Mouse (Mus musculus) left cerebral cortex, adult 2 months (tissue): ENCODE results near the gene Mri1. TPM values are rescaled to one million over a fixed set of nuclear protein-coding genes. Genes with fewer than 3 reads are reported as not detected.

ENCODE experiments used
- DNase-seq, 2 experiments: peaks; one replicate each; pipeline ENCODE4 v3.0.0; 2021 to 2022; ENCODE audit warnings: low spot score in 2 of 2, mixed read lengths in 1 of 2; ENCODE audit errors: extremely low spot score in 1 of 2
- H3K27ac ChIP-seq: fragments of 200-600 bp; 2 replicates; pipeline ENCODE4 v1.8.1; 2022
- H3K4me3 ChIP-seq: fragments of 200-600 bp; 2 replicates; pipeline ENCODE4 v1.8.1; 2022
- CTCF ChIP-seq: fragments of 200-600 bp; IDR thresholded peaks from 2 replicates; pipeline ENCODE4 v1.8.1; 2022; ENCODE audit warnings: antibody characterized with exemption, mild to moderate bottlenecking, moderate library complexity
- intact Hi-C: fragments of 180-260 bp; cut with DNase I; formaldehyde crosslinking; loops from one replicate; pipeline ENCODE4 v1.15.1; 2025
- total RNA-seq, 2 experiments: library from RNA; stranded (reverse); gene quantifications; 2 replicates each; pipeline ENCODE4 v1.2.3; 2021

Gene Mri1
- total RNA-seq, 2 experiments from 2014 or later, result 13.2 to 16.5 TPM

- intact Hi-C loops, result loop anchor here (5.0 kb wide), 1 partner anchor 85 kb away; the partner anchor contains the start of gene Nanos3
- no peak overlapping the region for H3K4me3 ChIP-seq
- DNase-seq, result no peak
- no peak overlapping the region for H3K27ac ChIP-seq
- no peak for TF ChIP-seq CTCF
Observed at GRCm38 (mm10) chr8:84272302-84272701, 15.2 kb upstream of the Mri1 start.

GRCm38 (mm10) chr8:84269950-84270773 is 13.0 kb upstream of the Mri1 start, which contains the start of gene Ccdc130:
TSS of gene Ccdc130 (minus strand) at chr8:84270380.
- peak within 1 kb of the TSS; percentile 82 for H3K4me3 ChIP-seq
- H3K27ac ChIP-seq, result peak within 1 kb of the TSS; percentile 89
- intact Hi-C loops, result loop anchor here (5.0 kb wide), 1 partner anchor 83 kb away; the partner anchor contains the start of gene Nanos3
- TF ChIP-seq CTCF, result no peak; the same call in 1 of the 2 replicates
- peak; percentile 98 to 100 for DNase-seq

- DNase-seq, result no peak
- intact Hi-C loops, result no loop called here
- no peak overlapping the region for H3K27ac ChIP-seq
Observed at GRCm38 (mm10) chr8:84261098-84261497, 4.0 kb upstream of the Mri1 start.

GRCm38 (mm10) chr8:84256458-84256821 is 686 bp downstream of the Mri1 start:
- intact Hi-C loops, result loop anchor here (2.0 kb wide), 1 partner anchor 20 kb away; the partner anchor contains the start of gene Zswim4
- peak overlapping the region; percentile 93 for H3K27ac ChIP-seq
- DNase-seq, result no peak
- peak overlapping the region; percentile 70 for H3K4me3 ChIP-seq
- TF ChIP-seq CTCF, result no peak

More at GRCm38 (mm10) chr8:84261098-84261497, 4.0 kb upstream of the Mri1 start:
- TF ChIP-seq CTCF, result no peak
- H3K4me3 ChIP-seq, result no peak overlapping the region

GRCm38 (mm10) chr8:84255858-84256257 is 1.3 kb downstream of the Mri1 start:
- H3K27ac ChIP-seq, result peak overlapping the region; percentile 93; the same call in 1 of the 2 replicates
- H3K4me3 ChIP-seq, result peak overlapping the region; percentile 70
- no peak for DNase-seq
- intact Hi-C loops, result loop anchor here (2.0 kb wide), 1 partner anchor 19 kb away; the partner anchor contains the start of gene Zswim4
- TF ChIP-seq CTCF, result no peak; the same call in none of the 2 replicates

GRCm38 (mm10) chr8:84249257-84250170 is 7.6 kb downstream of the Mri1 start, which contains the start of gene D8Ertd738e:
TSS of gene D8Ertd738e (minus strand) at chr8:84249719.
- peak within 1 kb of the TSS; percentile 88 for H3K27ac ChIP-seq
- H3K4me3 ChIP-seq, result peak within 1 kb of the TSS; percentile 97
- intact Hi-C loops, result no loop called here
- TF ChIP-seq CTCF, result no peak
- DNase-seq, result peak; percentile 83 to 84

GRCm38 (mm10) chr8:84241821-84242220 is 15.3 kb downstream of the Mri1 start:
- Histone ChIP-seq H3K4me3 (no peak overlapping the region), H3K27ac (no peak overlapping the region)
- no peak for DNase-seq
- no peak for TF ChIP-seq CTCF
- intact Hi-C loops, result no loop called here

GRCm38 (mm10) chr8:84241167-84241566 is 16.0 kb downstream of the Mri1 start:
- H3K4me3 ChIP-seq, result no peak overlapping the region
- no peak for DNase-seq
- no peak overlapping the region for H3K27ac ChIP-seq
- intact Hi-C loops, result no loop called here
- no peak for TF ChIP-seq CTCF

- Histone ChIP-seq H3K27ac (peak overlapping the region; percentile 84), H3K4me3 (peak overlapping the region; percentile 57)
- DNase-seq, result no peak
- TF ChIP-seq CTCF, result no peak; the same call in 1 of the 2 replicates
- intact Hi-C loops, result loop anchor here (2.0 kb wide), 1 partner anchor 19 kb away; the partner anchor contains the start of gene Mri1
Observed at GRCm38 (mm10) chr8:84237542-84238229, 19.4 kb downstream of the Mri1 start.

GRCm38 (mm10) chr8:84236998-84237473 is 20.1 kb downstream of the Mri1 start, which contains the start of gene Zswim4:
TSS of gene Zswim4 (minus strand) at chr8:84237055.
- DNase-seq, result peak; percentile 98
- Histone ChIP-seq H3K4me3 (peak within 1 kb of the TSS; percentile 57), H3K27ac (peak within 1 kb of the TSS; percentile 86)
- no peak; the same call in none of the 2 replicates for TF ChIP-seq CTCF
- intact Hi-C loops, result loop anchor here (2.0 kb wide), 1 partner anchor 20 kb away; the partner anchor contains the start of gene Mri1
